Mouse (Mus musculus) lung, postnatal 25 days (tissue): ENCODE results near the gene Lin7a.

Experiments
- DNase-seq: peaks from one replicate; pipeline ENCODE4 v3.0.0; 2022; ENCODE audit warnings: low spot score

Lin7a gene

GRCm38 (mm10) chr10:107251801-107252502, 19.5 kb upstream of the Lin7a start:
- no peak for DNase-seq

GRCm38 (mm10) chr10:107252503-107252815, 19.0 kb upstream of the Lin7a start:
- DNase-seq: no peak

- no peak for DNase-seq
Observed at GRCm38 (mm10) chr10:107253191-107253965, 18.1 kb upstream of the Lin7a start.

GRCm38 (mm10) chr10:107254656-107255055, 16.8 kb upstream of the Lin7a start:
- no peak for DNase-seq

- no peak for DNase-seq
Observed at GRCm38 (mm10) chr10:107255351-107256050, 16.0 kb upstream of the Lin7a start.

GRCm38 (mm10) chr10:107256451-107256960, 15.0 kb upstream of the Lin7a start:
- DNase-seq: no peak

- DNase-seq: no peak
Observed at GRCm38 (mm10) chr10:107260428-107260827, 11.1 kb upstream of the Lin7a start.

- no peak for DNase-seq
Observed at GRCm38 (mm10) chr10:107272131-107272803, 781 bp downstream of the Lin7a start.

- DNase-seq: no peak
Observed at GRCm38 (mm10) chr10:107272804-107273145, 1.3 kb downstream of the Lin7a start.

GRCm38 (mm10) chr10:107273848-107274247, 2.4 kb downstream of the Lin7a start:
- DNase-seq: no peak

- no peak for DNase-seq
Observed at GRCm38 (mm10) chr10:107274785-107275184, 3.3 kb downstream of the Lin7a start.

- DNase-seq: no peak
Observed at GRCm38 (mm10) chr10:107276647-107277046, 5.2 kb downstream of the Lin7a start.

GRCm38 (mm10) chr10:107293934-107294664, 22.6 kb downstream of the Lin7a start:
- no peak for DNase-seq

GRCm38 (mm10) chr10:107300587-107301248, 29.2 kb downstream of the Lin7a start:
- no peak for DNase-seq

GRCm38 (mm10) chr10:107310964-107311490, 39.5 kb downstream of the Lin7a start:
- no peak for DNase-seq

- DNase-seq: no peak
Observed at GRCm38 (mm10) chr10:107312609-107313008, 41.1 kb downstream of the Lin7a start.

- DNase-seq: no peak
Observed at GRCm38 (mm10) chr10:107313395-107313794, 41.9 kb downstream of the Lin7a start.

GRCm38 (mm10) chr10:107315251-107315650, 43.8 kb downstream of the Lin7a start:
- DNase-seq: no peak

- no peak for DNase-seq
Observed at GRCm38 (mm10) chr10:107315681-107316080, 44.2 kb downstream of the Lin7a start.

GRCm38 (mm10) chr10:107316100-107316499, 44.6 kb downstream of the Lin7a start:
- DNase-seq: no peak

GRCm38 (mm10) chr10:107319648-107320047, 48.2 kb downstream of the Lin7a start:
- DNase-seq: no peak
